Mouse (Mus musculus) right cerebral cortex, postnatal 14 days (tissue): ENCODE data around the gene Noxo1.
A peak's percentile ranks its signal among the peaks of the same experiment; 100 is the strongest.
"Not testable (repeated sequence)": the region's sequence is repeated elsewhere in the genome, so short reads cannot be mapped to it uniquely, and the experiment has no call there.

ENCODE experiments used
- DNase-seq: peaks from one replicate; pipeline ENCODE4 v3.0.0; 2022

The Noxo1 gene

GRCm38 (mm10) chr17:24677500-24678080 is 18.4 kb upstream of the Noxo1 start:
- no peak for DNase-seq

- DNase-seq, result no peak
Observed at GRCm38 (mm10) chr17:24686514-24686913, 9.5 kb upstream of the Noxo1 start.

- peak; percentile 32 for DNase-seq
Observed at GRCm38 (mm10) chr17:24687146-24687595, 8.9 kb upstream of the Noxo1 start.

GRCm38 (mm10) chr17:24687599-24687998 is 8.4 kb upstream of the Noxo1 start:
- DNase-seq, result no peak

- peak; percentile 57 for DNase-seq
Observed at GRCm38 (mm10) chr17:24689251-24690081, 6.6 kb upstream of the Noxo1 start, which contains the start of gene Syngr3. Gene Syngr3 (minus strand): TSS chr17:24689955.

GRCm38 (mm10) chr17:24692385-24692784 is 3.6 kb upstream of the Noxo1 start:
- DNase-seq, result no peak

- no peak for DNase-seq
Observed at GRCm38 (mm10) chr17:24695326-24696010, 566 bp upstream of the Noxo1 start.

- no peak for DNase-seq
Observed at GRCm38 (mm10) chr17:24697985-24698384, 2.0 kb downstream of the Noxo1 start.

GRCm38 (mm10) chr17:24698715-24699114 is 2.7 kb downstream of the Noxo1 start:
- no peak for DNase-seq

- DNase-seq, result no peak
Observed at GRCm38 (mm10) chr17:24699473-24699872, 3.4 kb downstream of the Noxo1 start.

- no peak for DNase-seq
Observed at GRCm38 (mm10) chr17:24701251-24701650, 5.2 kb downstream of the Noxo1 start.

GRCm38 (mm10) chr17:24705821-24706220 is 9.8 kb downstream of the Noxo1 start:
- no peak for DNase-seq

- peak; percentile 94 for DNase-seq
Observed at GRCm38 (mm10) chr17:24706982-24707800, 11.2 kb downstream of the Noxo1 start, which contains the start of gene Tbl3. Gene Tbl3 (minus strand): TSS chr17:24707660.

- no peak for DNase-seq
Observed at GRCm38 (mm10) chr17:24707801-24708425, 11.9 kb downstream of the Noxo1 start.

- no peak for DNase-seq
Observed at GRCm38 (mm10) chr17:24708646-24709045, 12.6 kb downstream of the Noxo1 start.

- no peak for DNase-seq
Observed at GRCm38 (mm10) chr17:24715556-24715955, 19.5 kb downstream of the Noxo1 start.

- DNase-seq, result no peak
Observed at GRCm38 (mm10) chr17:24716166-24716682, 20.2 kb downstream of the Noxo1 start.

- no peak for DNase-seq
Observed at GRCm38 (mm10) chr17:24717943-24718342, 21.9 kb downstream of the Noxo1 start, which contains the start of the genes Rnf151 and Rps2. Gene Rnf151 (minus strand): TSS chr17:24718063. Gene Rps2 (plus strand): TSS chr17:24718116.

- not testable (repeated sequence) for DNase-seq
Observed at GRCm38 (mm10) chr17:24718938-24719337, 22.9 kb downstream of the Noxo1 start.

GRCm38 (mm10) chr17:24719494-24720222 is 23.6 kb downstream of the Noxo1 start:
- peak; percentile 99 for DNase-seq

- not testable (repeated sequence) for DNase-seq
Observed at GRCm38 (mm10) chr17:24720616-24721015, 24.6 kb downstream of the Noxo1 start.
